13 mouse cellular contexts compared by ENCODE assay signal in genomic region chr2:3218225-3218624, GRCm38 (mm10).
DNase-seq lines count a peak whose midpoint lies in the region; TF ChIP-seq lines count a peak whose summit lies in the region.
"Had no signal": no experiment of that assay in that cellular context is flagged by ENCODE, and none has a peak within 500 bp of the region (broad histone marks: within the 10 kb centered on the region; RNA-seq: fewer than 3 reads in every experiment).

No protein-coding gene starts in this region.

- intact Hi-C loops in heart, postnatal 25 days (cut with DNase I) = no loop called here

- H3K27ac ChIP-seq in olfactory bulb, adult 2 months (ENCODE audit: insufficient read depth, low read depth, low read length) = peak overlapping the region; percentile 64
- H3K27ac ChIP-seq: hindbrain, embryonic 14.5 days; kidney, postnatal 0 days; macrophage; stomach, embryonic 15.5 days had no signal

- DNase-seq in heart, adult 9 months (ENCODE audit: low spot score in 2 of 2) = peak; percentile 10 to 17
- no peak for DNase-seq in heart, postnatal 25 days (ENCODE audit: low spot score)
- peak; percentile 6 for DNase-seq in adipocyte (ENCODE audit: low spot score)
- DNase-seq in layer of hippocampus, adult 8-10 months (ENCODE audit: low spot score in 2 of 2) = peak; percentile 55 to 76
- no peak for DNase-seq in testis, postnatal 10 days (ENCODE audit: low spot score)
- no peak for DNase-seq in adrenal gland, adult 18-20 months (ENCODE audit: low spot score in 2 of 2)
- no peak for DNase-seq in gastrocnemius, postnatal 4 days (ENCODE audit: low spot score in 2 of 2)

- TF ChIP-seq CTCF in olfactory bulb, adult 2 months (IDR thresholded peaks at IDR 0.05; ENCODE audit: insufficient read depth, low read depth, low read length) = no peak

- no peak overlapping the region for H3K4me3 ChIP-seq in olfactory bulb, adult 2 months (ENCODE audit: insufficient read depth, low read depth, low read length)
- H3K4me3 ChIP-seq: heart, embryonic 12.5 days; stomach, embryonic 15.5 days had no signal

- peaks cover 13% of the 10 kb centered on the region for H3K4me1 ChIP-seq in olfactory bulb, adult 2 months (ENCODE audit: control insufficient read depth, insufficient read depth, low read length)
- H3K4me1 ChIP-seq: stomach, embryonic 15.5 days had no signal

- no peak for TF ChIP-seq POLR2A in olfactory bulb, adult 2 months (IDR thresholded peaks at IDR 0.05; ENCODE audit: insufficient read depth, low read depth, low read length)

- 19% methylated on average over 6 of the region's 6 CpGs for WGBS in olfactory bulb, adult 2 months

Comparison
In these comparisons a context has a peak if more than half of its experiments do, and no peak if none do; other contexts are left out.
1. DNase-seq: peak in heart, adult 9 months (2 of 2), adipocyte (single experiment) and layer of hippocampus, adult 8-10 months (2 of 2); none in heart, postnatal 25 days (single experiment), testis, postnatal 10 days (single experiment), adrenal gland, adult 18-20 months (0 of 2) and gastrocnemius, postnatal 4 days (0 of 2).